12 mouse cellular contexts compared by ENCODE assay signal in the genomic region with DNA sequence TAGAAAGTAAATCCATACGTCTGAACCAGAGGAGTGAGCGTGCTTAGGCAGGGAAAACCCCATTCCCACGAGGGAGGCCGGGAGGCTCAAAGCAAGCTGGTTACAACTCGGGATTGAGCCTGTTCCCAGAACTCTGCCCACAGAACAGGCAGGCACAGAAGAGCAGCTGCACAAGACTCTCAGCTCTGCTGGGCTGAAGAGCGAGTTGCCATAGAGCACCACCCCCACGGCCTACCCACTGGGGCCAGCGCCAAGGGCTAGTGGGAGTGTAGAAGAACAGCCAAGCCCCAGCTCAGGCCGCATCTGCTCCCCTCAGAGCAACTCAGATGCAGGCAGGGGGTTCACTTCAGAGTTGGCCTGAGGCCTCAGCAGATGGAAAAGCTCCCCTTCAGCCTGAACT. TPM values are rescaled to one million over a fixed set of nuclear protein-coding genes. Genes with fewer than 3 reads are reported as not detected.
DNase-seq lines count a peak whose midpoint lies in the region; ATAC-seq and TF ChIP-seq lines count a peak whose summit lies in the region.
"Had no signal": no experiment of that assay in that cellular context is flagged by ENCODE, and none has a peak within 500 bp of the region (broad histone marks: within the 10 kb centered on the region; RNA-seq: fewer than 3 reads in every experiment).

No protein-coding gene starts in this region.

- ATAC-seq in stomach, postnatal 0 days (ENCODE audit: low FRiP score, low TSS enrichment) = no peak

- 81% methylated on average over 9 of the region's 9 CpGs for WGBS in stomach, postnatal 0 days

- no peak overlapping the region for H3K27ac ChIP-seq in stomach, postnatal 0 days (replicated peaks)
- H3K27ac ChIP-seq: midbrain, embryonic 12.5 days had no signal

- TF ChIP-seq EP300 in stomach, postnatal 0 days (optimal IDR thresholded peaks at IDR 0.05) = no peak

- H3K4me3 ChIP-seq in stomach, postnatal 0 days (ENCODE audit: low read depth, low read length) = no peak overlapping the region
- H3K4me3 ChIP-seq: midbrain, embryonic 12.5 days had no signal

- no peaks in the 10 kb centered on the region for H3K9me3 ChIP-seq in stomach, postnatal 0 days (ENCODE audit: control insufficient read depth, low read length)
- H3K9me3 ChIP-seq: midbrain, embryonic 12.5 days had no signal

- no peaks in the 10 kb centered on the region for H3K4me1 ChIP-seq in stomach, postnatal 0 days (replicated peaks; ENCODE audit: control insufficient read depth, insufficient read depth)

- H3K36me3 ChIP-seq in stomach, postnatal 0 days (ENCODE audit: control insufficient read depth, insufficient read depth, low read length) = no peaks in the 10 kb centered on the region
- H3K36me3 ChIP-seq: midbrain, embryonic 12.5 days had no signal

- no peak overlapping the region for H3K4me2 ChIP-seq in stomach, postnatal 0 days (replicated peaks; ENCODE audit: low read depth)
- H3K4me2 ChIP-seq: midbrain, embryonic 12.5 days had no signal

- no peak overlapping the region for H3K9ac ChIP-seq in stomach, postnatal 0 days (ENCODE audit: low read length)
- H3K9ac ChIP-seq: midbrain, embryonic 12.5 days had no signal

- DNase-seq in gastrocnemius, postnatal 10 days = peak; percentile 55
- no peak for DNase-seq in gastrocnemius, adult 8-10 months (ENCODE audit: low spot score in 2 of 2)
- peak; percentile 86 to 91 for DNase-seq in cerebellum, postnatal 25 days
- DNase-seq in layer of hippocampus, adult 9-10 months (ENCODE audit: low spot score) = peak; percentile 74
- peak; percentile 95 for DNase-seq in right cerebral cortex, adult 18-20 months
- no peak for DNase-seq in embryo, embryonic 10 days (ENCODE audit: low spot score)
- no peak for DNase-seq in thymus, postnatal 4 days
- DNase-seq in stomach, postnatal 0 days (ENCODE audit: low spot score) = no peak
- DNase-seq: adrenal gland, postnatal 14 days had no signal

- no peaks in the 10 kb centered on the region for H3K27me3 ChIP-seq in stomach, postnatal 0 days (ENCODE audit: control insufficient read depth, insufficient read depth, low read length)
- H3K27me3 ChIP-seq: midbrain, embryonic 12.5 days had no signal

- no peak for TF ChIP-seq CTCF in stomach, postnatal 0 days (IDR thresholded peaks at IDR 0.05; ENCODE audit: low read depth)

RNA-seq across cellular contexts. Expression of gene Crtam, which starts 49.7 kb away (rescaled TPM):
- under 1 TPM in 1 of 2 experiments, not detected in 1; 0.14 TPM for total RNA-seq in gastrocnemius, postnatal 10 days (2021)
- not detected for total RNA-seq in gastrocnemius, adult 8-10 months (2022)
- polyA plus RNA-seq in stomach, postnatal 0 days (2015; fragmentation: Nextera tagmentation; extraction: Ambion mirVana) = not detected in 2 replicates
- total RNA-seq: adrenal gland, postnatal 14 days; gastrocnemius, postnatal 36 days had no signal
- polyA plus RNA-seq: midbrain, embryonic 12.5 days; stomach, embryonic 14.5 days had no signal

Comparison
In these comparisons a context has a peak if more than half of its experiments do, and no peak if none do; other contexts are left out.
1. DNase-seq: peak in gastrocnemius, postnatal 10 days (single experiment), cerebellum, postnatal 25 days (2 of 2), layer of hippocampus, adult 9-10 months (single experiment) and right cerebral cortex, adult 18-20 months (single experiment); none in gastrocnemius, adult 8-10 months (0 of 2), embryo, embryonic 10 days (single experiment), thymus, postnatal 4 days (single experiment) and stomach, postnatal 0 days (single experiment).